Mouse (Mus musculus): ENCODE measurements around the gene Itsn1. TPM values are rescaled to one million over a fixed set of nuclear protein-coding genes. Genes with fewer than 3 reads are reported as not detected.

The Itsn1 gene
- polyA plus RNA-seq, 1 experiment: 57.0 TPM

GRCm38 (mm10) chr16:91770662-91771061, 41.6 kb downstream of the Itsn1 start:
- H3K4me1 ChIP-seq (ENCODE audit: control insufficient read depth, insufficient read depth, insufficient read length, low read length): peaks cover 17% of the 10 kb centered on the region
- H3K27ac ChIP-seq (replicated peaks; ENCODE audit: low read depth, low read length): no peak overlapping the region
- H3K4me3 ChIP-seq (ENCODE audit: insufficient read depth, low read depth, low read length): no peak overlapping the region

DNA sequence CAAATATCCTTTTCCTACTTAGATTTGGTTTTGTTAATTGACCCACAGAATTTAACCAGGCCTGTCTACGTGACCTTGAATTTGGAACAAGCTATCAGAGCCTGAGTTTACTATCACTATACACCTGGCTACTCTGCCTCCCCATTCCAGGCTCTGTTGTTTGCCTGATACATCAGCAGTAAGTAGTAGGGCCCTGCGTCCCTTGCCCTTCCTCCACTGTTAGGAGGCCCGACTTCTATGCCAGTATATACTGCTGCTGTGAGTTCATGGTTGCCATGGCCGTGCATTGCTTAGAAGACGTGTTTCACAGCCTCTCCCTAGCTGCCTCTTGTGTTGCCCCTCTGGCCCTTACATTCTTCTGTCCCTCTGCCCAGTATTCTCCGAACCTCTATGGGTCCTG, 42.3 kb downstream of the Itsn1 start:
- H3K4me3 ChIP-seq (ENCODE audit: insufficient read depth, low read depth, low read length): no peak overlapping the region
- peaks cover 12% of the 10 kb centered on the region for H3K4me1 ChIP-seq (ENCODE audit: control insufficient read depth, insufficient read depth, insufficient read length, low read length)
- no peak overlapping the region for H3K27ac ChIP-seq (replicated peaks; ENCODE audit: low read depth, low read length)

DNA sequence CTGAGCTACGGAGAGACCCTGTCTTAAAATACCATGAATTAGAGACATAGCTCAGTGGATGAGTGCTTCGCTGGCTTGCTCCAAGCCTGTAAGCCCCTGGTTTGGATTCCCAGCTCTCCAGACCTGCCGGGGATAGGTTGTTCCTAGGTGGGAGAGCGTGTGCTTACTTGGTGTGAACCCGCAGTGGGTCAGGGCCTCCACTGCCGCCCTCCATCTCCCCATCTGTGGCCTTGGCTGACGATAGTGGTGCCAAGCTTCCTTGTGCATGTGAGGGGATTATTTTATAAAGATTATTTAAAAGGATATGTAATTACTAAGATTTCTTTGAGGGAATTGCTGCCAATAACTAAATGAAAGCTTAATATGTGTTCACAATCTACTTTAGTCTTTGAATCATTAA, 43.5 kb downstream of the Itsn1 start:
- Histone ChIP-seq H3K4me3 (ENCODE audit: insufficient read depth, low read depth, low read length) (no peak overlapping the region), H3K27ac (replicated peaks; ENCODE audit: low read depth, low read length) (no peak overlapping the region), H3K4me1 (ENCODE audit: control insufficient read depth, insufficient read depth, insufficient read length, low read length) (peaks cover 6% of the 10 kb centered on the region)

GRCm38 (mm10) chr16:91779576-91779975, 50.5 kb downstream of the Itsn1 start:
- H3K4me3 ChIP-seq (ENCODE audit: insufficient read depth, low read depth, low read length): no peak overlapping the region
- H3K4me1 ChIP-seq (ENCODE audit: control insufficient read depth, insufficient read depth, insufficient read length, low read length): no peaks in the 10 kb centered on the region; the same call in 1 of the 2 replicates
- no peak overlapping the region for H3K27ac ChIP-seq (replicated peaks; ENCODE audit: low read depth, low read length)

DNA sequence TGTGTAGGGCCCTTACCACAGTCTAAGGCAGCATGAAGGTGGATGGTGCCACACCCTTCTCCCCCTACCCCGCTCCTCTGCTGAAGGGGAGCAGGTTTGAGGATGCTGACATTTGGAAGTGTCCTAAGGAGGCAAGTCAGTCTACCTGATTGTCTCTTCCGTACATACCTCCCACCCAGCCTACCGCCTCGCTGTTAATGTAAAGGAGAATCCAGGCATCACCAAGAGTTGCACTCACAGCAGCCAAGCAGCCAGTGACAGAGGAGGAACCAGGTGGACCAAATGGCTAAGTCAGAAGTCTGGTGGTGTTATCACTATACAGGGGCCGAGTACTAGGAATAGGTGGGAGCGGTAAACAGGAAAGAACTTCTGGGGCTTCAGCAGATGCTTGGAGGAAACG, 51.1 kb downstream of the Itsn1 start:
- H3K4me3 ChIP-seq (ENCODE audit: insufficient read depth, low read depth, low read length): no peak overlapping the region
- no peak overlapping the region for H3K27ac ChIP-seq (replicated peaks; ENCODE audit: low read depth, low read length)
- H3K4me1 ChIP-seq (ENCODE audit: control insufficient read depth, insufficient read depth, insufficient read length, low read length): no peaks in the 10 kb centered on the region; the same call in 1 of the 2 replicates

GRCm38 (mm10) chr16:91780826-91781225, 51.7 kb downstream of the Itsn1 start:
- Histone ChIP-seq H3K4me3 (ENCODE audit: insufficient read depth, low read depth, low read length) (no peak overlapping the region), H3K4me1 (ENCODE audit: control insufficient read depth, insufficient read depth, insufficient read length, low read length) (peaks cover 3% of the 10 kb centered on the region; the same call in 1 of the 2 replicates), H3K27ac (replicated peaks; ENCODE audit: low read depth, low read length) (no peak overlapping the region)

- H3K4me3 ChIP-seq (ENCODE audit: insufficient read depth, low read depth, low read length): no peak overlapping the region
- H3K4me1 ChIP-seq (ENCODE audit: control insufficient read depth, insufficient read depth, insufficient read length, low read length): peaks cover 9% of the 10 kb centered on the region
- no peak overlapping the region for H3K27ac ChIP-seq (replicated peaks; ENCODE audit: low read depth, low read length)
Measured at GRCm38 (mm10) chr16:91783191-91783590, 54.1 kb downstream of the Itsn1 start.

- no peak overlapping the region for H3K27ac ChIP-seq (replicated peaks; ENCODE audit: low read depth, low read length)
- H3K4me3 ChIP-seq (ENCODE audit: insufficient read depth, low read depth, low read length): no peak overlapping the region
- peaks cover 9% of the 10 kb centered on the region for H3K4me1 ChIP-seq (ENCODE audit: control insufficient read depth, insufficient read depth, insufficient read length, low read length)
Measured at GRCm38 (mm10) chr16:91784298-91784697, 55.2 kb downstream of the Itsn1 start.

DNA sequence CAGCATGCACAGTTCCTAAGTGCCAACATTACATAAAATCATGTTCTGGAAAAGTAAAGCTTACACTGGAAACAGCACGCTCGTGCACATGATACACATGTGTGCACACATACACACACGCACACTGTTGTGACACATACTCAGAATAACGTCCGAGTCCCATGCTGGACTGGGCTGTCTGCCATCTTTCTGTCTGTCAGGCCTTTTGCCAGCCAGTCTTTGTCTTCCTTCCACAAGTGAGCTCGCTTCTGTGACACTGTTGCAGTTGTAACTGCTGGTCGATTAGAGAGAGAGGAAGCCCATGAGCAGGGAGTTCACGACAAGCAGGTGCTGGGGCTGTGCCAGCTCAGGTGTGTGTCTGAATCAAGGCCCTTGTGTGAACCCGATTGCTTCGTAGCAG, 57.3 kb downstream of the Itsn1 start:
- Histone ChIP-seq H3K4me3 (ENCODE audit: insufficient read depth, low read depth, low read length) (no peak overlapping the region), H3K27ac (replicated peaks; ENCODE audit: low read depth, low read length) (no peak overlapping the region), H3K4me1 (ENCODE audit: control insufficient read depth, insufficient read depth, insufficient read length, low read length) (peaks cover 9% of the 10 kb centered on the region)

GRCm38 (mm10) chr16:91789728-91790127, 60.6 kb downstream of the Itsn1 start:
- Histone ChIP-seq H3K27ac (replicated peaks; ENCODE audit: low read depth, low read length) (no peak overlapping the region), H3K4me1 (ENCODE audit: control insufficient read depth, insufficient read depth, insufficient read length, low read length) (peaks cover 18% of the 10 kb centered on the region), H3K4me3 (ENCODE audit: insufficient read depth, low read depth, low read length) (no peak overlapping the region)

DNA sequence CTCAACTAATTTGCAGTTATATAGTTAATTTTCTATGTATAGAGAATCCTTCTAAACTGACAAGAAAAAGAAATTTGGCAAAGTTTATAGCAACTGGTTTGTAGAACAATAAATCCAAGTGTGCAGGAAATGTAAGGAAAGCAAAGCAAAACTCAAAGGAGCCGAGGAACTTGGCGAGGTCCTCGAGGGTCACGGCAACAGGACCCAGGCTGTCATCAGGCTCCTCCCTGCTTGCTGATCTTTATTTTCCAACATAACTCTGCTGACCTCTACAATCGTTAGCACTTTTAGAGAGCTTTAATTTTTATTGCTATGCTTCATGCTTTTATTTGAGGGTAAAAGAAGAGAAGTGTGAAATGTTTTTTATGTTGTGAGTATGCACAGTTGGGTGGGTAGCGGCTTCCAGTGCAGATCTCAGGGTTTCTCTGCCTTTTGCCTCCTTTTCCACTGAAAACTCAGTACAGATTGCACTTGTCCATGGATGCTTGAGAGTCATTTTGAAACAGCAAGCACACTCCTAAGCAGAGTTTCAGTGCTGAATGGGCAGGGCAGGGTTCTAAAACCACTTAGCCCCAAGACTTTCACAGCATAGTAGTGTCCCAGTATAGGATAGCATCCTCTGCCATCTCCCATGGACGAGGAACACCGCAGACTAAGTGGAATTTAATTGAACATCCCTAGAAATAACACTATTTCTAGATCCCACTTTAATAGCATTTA, 63.6 kb downstream of the Itsn1 start:
- Histone ChIP-seq H3K4me3 (ENCODE audit: insufficient read depth, low read depth, low read length) (no peak overlapping the region), H3K4me1 (ENCODE audit: control insufficient read depth, insufficient read depth, insufficient read length, low read length) (peaks cover 10% of the 10 kb centered on the region), H3K27ac (replicated peaks; ENCODE audit: low read depth, low read length) (peak overlapping the region; percentile 62)

GRCm38 (mm10) chr16:91793507-91794278, 64.6 kb downstream of the Itsn1 start:
- Histone ChIP-seq H3K4me1 (ENCODE audit: control insufficient read depth, insufficient read depth, insufficient read length, low read length) (peaks cover 10% of the 10 kb centered on the region), H3K27ac (replicated peaks; ENCODE audit: low read depth, low read length) (peak overlapping the region; percentile 91), H3K4me3 (ENCODE audit: insufficient read depth, low read depth, low read length) (no peak overlapping the region)

DNA sequence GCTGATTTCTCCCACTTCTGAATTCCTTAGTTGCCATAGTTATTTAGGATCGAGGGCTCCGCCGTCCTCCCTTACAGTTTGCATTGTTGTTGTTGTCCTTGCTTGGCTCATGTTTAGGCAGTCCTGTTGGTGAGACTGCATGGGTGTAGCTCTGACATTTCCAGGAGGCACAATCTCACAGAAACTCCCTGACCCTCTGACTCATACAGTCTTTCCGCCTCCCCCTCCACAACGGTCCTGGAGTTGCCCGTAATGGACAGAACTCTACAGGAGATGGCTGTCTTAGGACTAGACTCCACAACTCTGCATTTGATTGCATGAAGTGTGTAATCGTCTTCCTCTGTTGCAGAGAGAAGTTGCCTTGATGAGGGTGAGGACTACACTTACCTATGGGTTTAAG, 65.2 kb downstream of the Itsn1 start:
- H3K27ac ChIP-seq (replicated peaks; ENCODE audit: low read depth, low read length): peak overlapping the region; percentile 91
- H3K4me3 ChIP-seq (ENCODE audit: insufficient read depth, low read depth, low read length): no peak overlapping the region
- peaks cover 10% of the 10 kb centered on the region for H3K4me1 ChIP-seq (ENCODE audit: control insufficient read depth, insufficient read depth, insufficient read length, low read length)

DNA sequence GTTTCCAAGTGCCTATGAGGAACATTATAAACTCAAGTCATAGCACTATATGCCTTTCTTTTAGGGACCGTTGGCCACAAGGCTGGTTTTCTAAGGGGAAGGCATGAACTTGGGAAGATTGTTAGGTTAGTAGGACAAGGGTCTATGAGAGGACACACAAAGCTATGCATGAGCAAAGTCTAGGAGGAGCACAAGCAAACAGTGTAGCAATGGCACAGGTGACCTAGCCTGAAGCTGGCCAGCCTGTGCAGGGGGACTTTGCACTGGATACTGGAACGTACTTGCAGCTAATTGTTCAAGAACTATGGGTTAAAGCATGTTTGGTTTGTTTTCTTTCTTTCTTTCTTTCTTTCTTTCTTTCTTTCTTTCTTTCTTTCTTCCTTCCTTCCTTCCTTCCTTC, 66.0 kb downstream of the Itsn1 start:
- H3K4me3 ChIP-seq (ENCODE audit: insufficient read depth, low read depth, low read length): no peak overlapping the region
- H3K4me1 ChIP-seq (ENCODE audit: control insufficient read depth, insufficient read depth, insufficient read length, low read length): peaks cover 10% of the 10 kb centered on the region
- peak overlapping the region; percentile 91 for H3K27ac ChIP-seq (replicated peaks; ENCODE audit: low read depth, low read length)

DNA sequence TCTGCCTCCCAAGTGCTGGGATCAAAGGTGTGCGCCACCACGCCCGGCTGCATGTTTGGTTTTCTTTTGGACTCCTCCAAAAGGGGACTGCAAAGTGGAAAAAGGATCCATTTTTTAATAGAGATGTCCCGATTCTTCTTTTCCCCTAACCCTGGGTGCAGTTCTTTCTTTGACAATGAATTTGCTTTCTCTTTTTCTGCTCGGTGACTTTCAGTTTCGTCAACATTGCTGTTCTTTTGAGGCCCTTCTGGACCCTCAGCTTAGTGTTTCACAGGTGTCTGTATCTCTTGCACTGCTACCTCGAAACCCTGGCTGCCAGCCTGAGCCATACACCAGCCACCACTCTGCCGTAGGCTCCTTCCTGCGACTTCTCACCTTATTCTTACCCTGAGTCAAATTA, 66.5 kb downstream of the Itsn1 start:
- Histone ChIP-seq H3K4me1 (ENCODE audit: control insufficient read depth, insufficient read depth, insufficient read length, low read length) (peaks cover 10% of the 10 kb centered on the region), H3K27ac (replicated peaks; ENCODE audit: low read depth, low read length) (no peak overlapping the region), H3K4me3 (ENCODE audit: insufficient read depth, low read depth, low read length) (no peak overlapping the region)

DNA sequence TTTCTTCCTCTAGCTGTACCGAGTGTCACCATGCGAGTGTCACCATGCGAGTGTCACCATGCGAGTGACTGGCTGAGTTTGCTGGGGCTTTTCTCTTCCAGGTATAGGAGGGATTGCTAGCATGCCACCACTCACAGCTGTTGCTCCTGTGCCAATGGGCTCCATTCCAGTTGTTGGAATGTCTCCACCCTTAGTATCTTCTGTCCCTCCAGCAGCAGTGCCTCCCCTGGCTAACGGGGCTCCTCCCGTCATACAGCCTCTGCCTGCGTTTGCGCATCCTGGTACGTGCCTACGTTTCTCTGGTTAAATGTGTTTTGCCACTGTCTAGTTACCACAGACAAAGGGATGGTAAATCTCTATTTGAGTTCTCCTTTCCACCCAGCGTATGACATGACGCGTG, 72.3 kb downstream of the Itsn1 start:
- H3K4me1 ChIP-seq (ENCODE audit: control insufficient read depth, insufficient read depth, insufficient read length, low read length): peaks cover 6% of the 10 kb centered on the region; the same call in 1 of the 2 replicates
- H3K4me3 ChIP-seq (ENCODE audit: insufficient read depth, low read depth, low read length): no peak overlapping the region
- no peak overlapping the region for H3K27ac ChIP-seq (replicated peaks; ENCODE audit: low read depth, low read length)
